Mouse (Mus musculus) mesoderm, embryonic 11.5 days (tissue): ENCODE results near the gene Ajuba.

Experiments
- DNase-seq: peaks from one replicate; pipeline ENCODE4 v3.0.0-alpha.2; 2012; ENCODE audit warnings: low read depth, low spot score

The Ajuba gene

GRCm38 (mm10) chr14:54592319-54592934, 15.1 kb upstream of the Ajuba start:
- DNase-seq: no peak

- DNase-seq: no peak
These were observed 13.7 kb upstream of the Ajuba start for GRCm38 (mm10) chr14:54591056-54591455.

GRCm38 (mm10) chr14:54583681-54584338, 6.5 kb upstream of the Ajuba start:
- DNase-seq: peak; percentile 75

GRCm38 (mm10) chr14:54582536-54582935, 5.2 kb upstream of the Ajuba start:
- DNase-seq: no peak

- no peak for DNase-seq
These were observed 2.3 kb upstream of the Ajuba start for GRCm38 (mm10) chr14:54579638-54580037.

- peak; percentile 80 for DNase-seq
These were observed 705 bp upstream of the Ajuba start for GRCm38 (mm10) chr14:54578063-54578462.

GRCm38 (mm10) chr14:54576241-54577088, 893 bp downstream of the Ajuba start:
- DNase-seq: peak; percentile 34

GRCm38 (mm10) chr14:54575631-54576030, 1.7 kb downstream of the Ajuba start:
- peak; percentile 90 for DNase-seq

- DNase-seq: no peak
These were observed 2.3 kb downstream of the Ajuba start for GRCm38 (mm10) chr14:54575031-54575430.

- DNase-seq: no peak
These were observed 3.1 kb downstream of the Ajuba start for GRCm38 (mm10) chr14:54574253-54574652.

- peak; percentile 87 for DNase-seq
These were observed 4.3 kb downstream of the Ajuba start for GRCm38 (mm10) chr14:54572790-54573736.

- DNase-seq: no peak
These were observed 5.2 kb downstream of the Ajuba start for GRCm38 (mm10) chr14:54572122-54572521.

GRCm38 (mm10) chr14:54569451-54570392, 7.6 kb downstream of the Ajuba start:
- DNase-seq: no peak

- peak; percentile 88 for DNase-seq
These were observed 8.5 kb downstream of the Ajuba start for GRCm38 (mm10) chr14:54568694-54569414.

GRCm38 (mm10) chr14:54560527-54561242, 16.7 kb downstream of the Ajuba start:
- DNase-seq: no peak

- no peak for DNase-seq
These were observed 20.0 kb downstream of the Ajuba start for GRCm38 (mm10) chr14:54557330-54557729.

GRCm38 (mm10) chr14:54553975-54554769, 23.2 kb downstream of the Ajuba start, which contains the start of gene Haus4:
Gene Haus4 (minus strand): TSS chr14:54554616.
- peak; percentile 93 for DNase-seq

- no peak for DNase-seq
These were observed 23.8 kb downstream of the Ajuba start for GRCm38 (mm10) chr14:54553454-54553974.
